Mouse (Mus musculus): ENCODE data around the gene Pitpnc1. TPM values are rescaled to one million over a fixed set of nuclear protein-coding genes. Genes with fewer than 3 reads are reported as not detected.

Gene Pitpnc1
- total and polyA plus RNA-seq, 3 experiments, result 2.4 to 5.4 (median 3.6) TPM

DNA sequence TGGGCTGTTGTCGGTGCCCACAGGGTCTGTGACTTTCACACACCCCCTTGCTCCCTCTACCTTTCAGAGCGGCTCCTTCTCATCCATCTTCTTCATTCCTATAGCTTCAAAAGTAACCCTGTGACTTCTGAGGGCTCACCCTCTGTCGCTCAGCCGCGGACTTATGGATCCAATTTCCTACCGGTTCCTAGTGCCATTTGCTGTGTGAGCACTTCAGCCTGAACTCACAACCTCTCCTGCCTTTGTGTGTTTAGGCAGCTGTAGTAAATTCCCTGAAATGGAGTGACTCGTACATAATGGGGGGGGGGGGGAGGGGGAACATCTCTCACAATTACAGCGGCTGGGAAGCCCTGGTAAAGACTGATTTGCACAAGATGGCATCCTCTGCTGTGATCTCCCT is 191.2 kb downstream of the Pitpnc1 start:
- H3K4me2 ChIP-seq (ENCODE audit: insufficient read depth, low read depth, poor library complexity, severe bottlenecking), result no peak overlapping the region
- dilution Hi-C loops (cut with MboI; ENCODE audit: extremely low pct_ligation_motif_present, extremely low pct_unique_long_range_greater_than_20kb, low sequenced_read_pairs) (no loop called here), in situ Hi-C loops (cut with MboI; ENCODE audit: low pct_ligation_motif_present, low pct_unique_long_range_greater_than_20kb, low sequenced_read_pairs) (loop anchor here (5.0 kb wide), 2 partner anchors 98 to 193 kb away; partner anchors contain the start of gene Pitpnc1)
- no peaks in the 10 kb centered on the region for H3K36me3 ChIP-seq (replicated peaks in 1 of 2; ENCODE audit: control insufficient read depth in 1 of 2, insufficient read depth in 1 of 2, low read length in 1 of 2)
- no peaks in the 10 kb centered on the region for H3K79me2 ChIP-seq (replicated peaks; ENCODE audit: control insufficient read depth, extremely low read depth, insufficient read depth, poor library complexity, severe bottlenecking)
- no peak overlapping the region for H3K4me3 ChIP-seq (replicated peaks in 1 of 3; ENCODE audit: low read depth in 2 of 3, low read length in 2 of 3, poor library complexity in 1 of 3)
- H3K4me1 ChIP-seq (ENCODE audit: control insufficient read depth in 1 of 2, insufficient read depth in 2 of 2), result no peaks in the 10 kb centered on the region
- no peak overlapping the region for H3K27ac ChIP-seq (ENCODE audit: insufficient read depth, low read depth)
- H3K27me3 ChIP-seq (replicated peaks), result no peaks in the 10 kb centered on the region
- DNase-seq (ENCODE audit: extremely low read depth), result no peak
- no peak overlapping the region for H3K9ac ChIP-seq (ENCODE audit: insufficient read depth, low read depth)
- no peaks in the 10 kb centered on the region for H3K9me3 ChIP-seq (replicated peaks; ENCODE audit: low read length)
- no peak for TF ChIP-seq ZMIZ1 (IDR thresholded peaks at IDR 0.05; ENCODE audit: low read depth, low read length)
- no peak for TF ChIP-seq PAX5 (IDR thresholded peaks at IDR 0.05; ENCODE audit: low read length)
- TF ChIP-seq IRF4 (IDR thresholded peaks at IDR 0.05; ENCODE audit: low read depth, low read length), result no peak
- no peak for TF ChIP-seq NRF1 (IDR thresholded peaks at IDR 0.05; ENCODE audit: low read depth, low read length)
- no peak for TF ChIP-seq MYC (IDR thresholded peaks at IDR 0.05; ENCODE audit: low read depth, low read length)
- TF ChIP-seq ZC3H11A (IDR thresholded peaks at IDR 0.05; ENCODE audit: low read depth, low read length), result no peak
- TF ChIP-seq ZNF384 (IDR thresholded peaks at IDR 0.05; ENCODE audit: low read depth, low read length), result no peak
- no peak for TF ChIP-seq E2F4 (IDR thresholded peaks at IDR 0.05; ENCODE audit: insufficient replicate concordance, low read depth, low read length)
- TF ChIP-seq MAFK (IDR thresholded peaks at IDR 0.05; ENCODE audit: insufficient replicate concordance, low read length), result no peak
- TF ChIP-seq BHLHE40 (IDR thresholded peaks at IDR 0.05; ENCODE audit: low read depth, low read length), result no peak
- TF ChIP-seq CHD1 (IDR thresholded peaks at IDR 0.05; ENCODE audit: low read depth, low read length), result no peak
- no peak for TF ChIP-seq USF1 (IDR thresholded peaks at IDR 0.05; ENCODE audit: low read depth, low read length)
- TF ChIP-seq SIN3A (IDR thresholded peaks at IDR 0.05; ENCODE audit: low read length), result no peak
- TF ChIP-seq EP300 (IDR thresholded peaks at IDR 0.05; ENCODE audit: low read length), result no peak
- TF ChIP-seq RCOR1 (conservative IDR thresholded peaks at IDR 0.05; ENCODE audit: low read depth, low read length), result no peak
- no peak for TF ChIP-seq SMC3 (IDR thresholded peaks at IDR 0.05; ENCODE audit: low read depth, low read length)
- no peak for TF ChIP-seq TBP (conservative IDR thresholded peaks at IDR 0.05; ENCODE audit: low read depth, low read length)
- TF ChIP-seq JUND (conservative IDR thresholded peaks at IDR 0.05; ENCODE audit: low read depth, low read length), result no peak
- TF ChIP-seq NELFE (IDR thresholded peaks at IDR 0.05; ENCODE audit: low read depth, low read length), result no peak

DNA sequence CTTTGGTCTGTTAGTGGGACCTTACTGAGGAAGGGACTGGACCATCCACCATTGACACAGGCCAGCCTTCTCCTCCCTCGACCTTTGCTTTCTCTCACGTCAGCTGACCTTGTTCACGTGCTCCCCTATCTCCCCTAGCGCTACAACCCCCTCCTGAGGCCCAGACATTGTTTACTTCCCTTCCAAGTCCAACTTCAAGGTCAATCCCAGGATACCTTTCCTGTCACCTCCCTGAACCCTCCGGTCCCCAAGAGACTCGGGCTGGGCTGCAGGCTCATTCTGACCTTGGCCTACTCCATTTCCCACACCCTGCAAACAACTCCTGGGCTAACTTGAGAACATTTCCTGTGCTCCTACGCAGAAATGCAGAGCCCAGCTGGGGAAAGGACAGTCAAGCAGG is 193.6 kb downstream of the Pitpnc1 start:
- no peak for DNase-seq (ENCODE audit: extremely low read depth)
- TF ChIP-seq UBTF (IDR thresholded peaks at IDR 0.05; ENCODE audit: low read depth, low read length), result no peak
- TF ChIP-seq JUND (conservative IDR thresholded peaks at IDR 0.05; ENCODE audit: low read depth, low read length), result no peak
- TF ChIP-seq USF1 (IDR thresholded peaks at IDR 0.05; ENCODE audit: low read depth, low read length), result no peak
- TF ChIP-seq CTCF (conservative IDR thresholded peaks at IDR 0.05 in 1 of 2, IDR thresholded peaks at IDR 0.05 in 1 of 2; ENCODE audit: low read depth in 2 of 2, low read length in 2 of 2), result no peak
- TF ChIP-seq IRF4 (IDR thresholded peaks at IDR 0.05; ENCODE audit: low read depth, low read length), result no peak
- no peak for TF ChIP-seq HCFC1 (IDR thresholded peaks at IDR 0.05; ENCODE audit: low read depth, low read length)
- no peak for TF ChIP-seq EP300 (IDR thresholded peaks at IDR 0.05; ENCODE audit: low read length)
- no peak for TF ChIP-seq MEF2A (IDR thresholded peaks at IDR 0.05; ENCODE audit: borderline replicate concordance, low read depth, low read length)
- no peak for TF ChIP-seq MAX (IDR thresholded peaks at IDR 0.05; ENCODE audit: low read length)
- no peak for TF ChIP-seq BHLHE40 (IDR thresholded peaks at IDR 0.05; ENCODE audit: low read depth, low read length)
- no peak for TF ChIP-seq E2F4 (IDR thresholded peaks at IDR 0.05; ENCODE audit: insufficient replicate concordance, low read depth, low read length)
- TF ChIP-seq ZKSCAN1 (IDR thresholded peaks at IDR 0.05; ENCODE audit: borderline replicate concordance, low read depth, low read length), result no peak
- no peak for TF ChIP-seq POLR2A (IDR thresholded peaks at IDR 0.05; ENCODE audit: low read depth, low read length)
- TF ChIP-seq TCF12 (IDR thresholded peaks at IDR 0.05; ENCODE audit: low read depth, low read length), result no peak
- no peak for TF ChIP-seq JUN (IDR thresholded peaks at IDR 0.05; ENCODE audit: insufficient read depth, low read depth, low read length)
- no peak for TF ChIP-seq CHD2 (IDR thresholded peaks at IDR 0.05; ENCODE audit: low read length)
- Histone ChIP-seq H3K4me2 (ENCODE audit: insufficient read depth, low read depth, poor library complexity, severe bottlenecking) (no peak overlapping the region), H3K36me3 (replicated peaks in 1 of 2; ENCODE audit: control insufficient read depth in 1 of 2, insufficient read depth in 1 of 2, low read length in 1 of 2) (no peaks in the 10 kb centered on the region), H3K79me2 (replicated peaks; ENCODE audit: control insufficient read depth, extremely low read depth, insufficient read depth, poor library complexity, severe bottlenecking) (no peaks in the 10 kb centered on the region), H3K9me3 (replicated peaks; ENCODE audit: low read length) (no peaks in the 10 kb centered on the region), H3K27me3 (replicated peaks) (no peaks in the 10 kb centered on the region), H3K27ac (ENCODE audit: insufficient read depth, low read depth) (no peak overlapping the region), H3K9ac (ENCODE audit: insufficient read depth, low read depth) (no peak overlapping the region), H3K4me3 (replicated peaks in 1 of 3; ENCODE audit: low read depth in 2 of 3, low read length in 2 of 3, poor library complexity in 1 of 3) (no peak overlapping the region), H3K4me1 (ENCODE audit: control insufficient read depth in 1 of 2, insufficient read depth in 2 of 2) (no peaks in the 10 kb centered on the region)
- in situ Hi-C loops (cut with MboI; ENCODE audit: low pct_ligation_motif_present, low pct_unique_long_range_greater_than_20kb, low sequenced_read_pairs), result loop anchor here (5.0 kb wide), 2 partner anchors 100 to 195 kb away; partner anchors contain the start of gene Pitpnc1
- dilution Hi-C loops (cut with MboI; ENCODE audit: extremely low pct_ligation_motif_present, extremely low pct_unique_long_range_greater_than_20kb, low sequenced_read_pairs), result no loop called here
